Comparison of ENCODE assay signal across 8 mouse cellular contexts in genomic region chr6:29435940-29436451, GRCm38 (mm10). TPM values are rescaled to one million over a fixed set of nuclear protein-coding genes. Genes with fewer than 3 reads are reported as not detected.
DNase-seq lines count a peak whose midpoint lies in the region; ATAC-seq and TF ChIP-seq lines count a peak whose summit lies in the region.

No protein-coding gene starts in this region.

- H3K36me3 ChIP-seq in lung, embryonic 14.5 days (ENCODE audit: insufficient read depth) = peaks cover 28% of the 10 kb centered on the region; the same call in 1 of the 2 replicates
- H3K36me3 ChIP-seq in forebrain, embryonic 11.5 days (ENCODE audit: control insufficient read depth, insufficient read depth, low read length) = no peaks in the 10 kb centered on the region
- H3K36me3 ChIP-seq in midbrain, embryonic 13.5 days = no peaks in the 10 kb centered on the region

- peak; percentile 72 for DNase-seq in lung, embryonic 14.5 days
- DNase-seq in lung, postnatal 36 days = no peak
- peak; percentile 62 for DNase-seq in forebrain, embryonic 11.5 days (ENCODE audit: low spot score)
- DNase-seq in heart, postnatal 10 days = peak; percentile 68 to 71
- DNase-seq in thymus, postnatal 10 days (ENCODE audit: low spot score in 2 of 2) = no peak
- no peak for DNase-seq in frontal cortex, postnatal 25 days (ENCODE audit: low spot score in 2 of 2)
- no peak for DNase-seq in cerebellum, adult 11-12 months

- peaks cover 20% of the 10 kb centered on the region for H3K27me3 ChIP-seq in lung, embryonic 14.5 days (ENCODE audit: insufficient read depth, low read length)
- peaks cover 35% of the 10 kb centered on the region for H3K27me3 ChIP-seq in forebrain, embryonic 11.5 days (ENCODE audit: control insufficient read depth, insufficient read depth, low read length)
- peaks cover 45% of the 10 kb centered on the region for H3K27me3 ChIP-seq in midbrain, embryonic 13.5 days

- no peak for TF ChIP-seq CTCF in lung, embryonic 14.5 days (IDR thresholded peaks at IDR 0.05; ENCODE audit: low read depth)

- intact Hi-C loops in heart, postnatal 10 days (cut with DNase I) = no loop called here

- no peaks in the 10 kb centered on the region for H3K9me3 ChIP-seq in lung, embryonic 14.5 days (ENCODE audit: low read depth, low read length)
- H3K9me3 ChIP-seq in forebrain, embryonic 11.5 days (ENCODE audit: control insufficient read depth, low read length) = no peaks in the 10 kb centered on the region
- H3K9me3 ChIP-seq in midbrain, embryonic 13.5 days = no peaks in the 10 kb centered on the region

- ATAC-seq in lung, embryonic 14.5 days (ENCODE audit: insufficient read depth) = peak; percentile 64
- peak; percentile 40 for ATAC-seq in forebrain, embryonic 11.5 days (replicated peaks; ENCODE audit: low FRiP score)
- ATAC-seq in midbrain, embryonic 13.5 days = peak; percentile 47

- H3K27ac ChIP-seq in lung, embryonic 14.5 days (ENCODE audit: low read depth) = peak overlapping the region; percentile 93
- peak overlapping the region; percentile 46; the same call in 1 of the 2 replicates for H3K27ac ChIP-seq in forebrain, embryonic 11.5 days (ENCODE audit: low read depth, low read length)
- H3K27ac ChIP-seq in midbrain, embryonic 13.5 days = peak overlapping the region; percentile 76

- H3K4me2 ChIP-seq in lung, embryonic 14.5 days = peak overlapping the region; percentile 88
- peak overlapping the region; percentile 32; the same call in 1 of the 2 replicates for H3K4me2 ChIP-seq in forebrain, embryonic 11.5 days (ENCODE audit: low read depth, low read length, severe bottlenecking)
- peak overlapping the region; percentile 76 for H3K4me2 ChIP-seq in midbrain, embryonic 13.5 days (replicated peaks)

- peak overlapping the region; percentile 63 for H3K4me3 ChIP-seq in lung, embryonic 14.5 days (ENCODE audit: low read depth, low read length)
- H3K4me3 ChIP-seq in forebrain, embryonic 11.5 days (ENCODE audit: low read depth, low read length) = no peak overlapping the region
- H3K4me3 ChIP-seq in midbrain, embryonic 13.5 days (replicated peaks) = no peak overlapping the region

- 9% methylated on average over 6 of the region's 6 CpGs for WGBS in lung, embryonic 14.5 days
- WGBS in forebrain, embryonic 11.5 days = 21% methylated on average over 6 of the region's 6 CpGs
- WGBS in midbrain, embryonic 13.5 days = 10% methylated on average over 6 of the region's 6 CpGs

- peaks cover 4% of the 10 kb centered on the region; the same call in 1 of the 2 replicates for H3K4me1 ChIP-seq in lung, embryonic 14.5 days (ENCODE audit: insufficient read depth)
- H3K4me1 ChIP-seq in forebrain, embryonic 11.5 days (replicated peaks; ENCODE audit: control insufficient read depth, insufficient read depth, low read length) = peaks cover 23% of the 10 kb centered on the region
- peaks cover 48% of the 10 kb centered on the region for H3K4me1 ChIP-seq in midbrain, embryonic 13.5 days (replicated peaks)

- H3K9ac ChIP-seq in lung, embryonic 14.5 days = peak overlapping the region; percentile 68
- no peak overlapping the region for H3K9ac ChIP-seq in forebrain, embryonic 11.5 days (ENCODE audit: low read length)
- 0 out of 2 replicates have a peak overlapping the region, but pooled peaks have one; percentile 23 for H3K9ac ChIP-seq in midbrain, embryonic 13.5 days (replicated peaks)

RNA-seq across cellular contexts. Expression of gene Flnc, which starts 2.9 kb away (rescaled TPM):
- 8.8 and 10.1 TPM in 2 replicates for polyA plus RNA-seq in lung, embryonic 14.5 days (2014; fragmentation: Nextera tagmentation; extraction: Ambion mirVana)
- 2.4 and 2.6 TPM in 2 replicates for polyA plus RNA-seq in forebrain, embryonic 11.5 days (2014; fragmentation: Nextera tagmentation; extraction: Ambion mirVana)
- 100 to 1,000 TPM; 214 to 246 TPM for total RNA-seq in heart, postnatal 10 days (2021)
- 2.8 and 3.8 TPM in 2 replicates for polyA plus RNA-seq in midbrain, embryonic 13.5 days (2015; fragmentation: Nextera tagmentation; extraction: Ambion mirVana)

RNA-seq across cellular contexts. Expression of gene Atp6v1f, which starts 31.5 kb away (rescaled TPM):
- 182 and 184 TPM in 2 replicates for polyA plus RNA-seq in lung, embryonic 14.5 days (2014; fragmentation: Nextera tagmentation; extraction: Ambion mirVana)
- polyA plus RNA-seq in forebrain, embryonic 11.5 days (2014; fragmentation: Nextera tagmentation; extraction: Ambion mirVana) = 164 and 190 TPM in 2 replicates
- total RNA-seq in heart, postnatal 10 days (2021) = 100 to 1,000 TPM; 118 to 124 TPM
- 309 and 328 TPM in 2 replicates for polyA plus RNA-seq in midbrain, embryonic 13.5 days (2015; fragmentation: Nextera tagmentation; extraction: Ambion mirVana)

RNA-seq across cellular contexts. Expression of gene Atp6v1fnb, which starts 35.2 kb away (rescaled TPM):
- polyA plus RNA-seq in lung, embryonic 14.5 days (2014; fragmentation: Nextera tagmentation; extraction: Ambion mirVana) = not detected in 2 replicates
- polyA plus RNA-seq in forebrain, embryonic 11.5 days (2014; fragmentation: Nextera tagmentation; extraction: Ambion mirVana) = 0.29 TPM in 1 of 2 replicates, not detected in the other
- not detected for total RNA-seq in heart, postnatal 10 days (2021)
- 0.47 and 0.53 TPM in 2 replicates for polyA plus RNA-seq in midbrain, embryonic 13.5 days (2015; fragmentation: Nextera tagmentation; extraction: Ambion mirVana)

RNA-seq across cellular contexts. Expression of gene Ccdc136, which starts 39.9 kb away (rescaled TPM):
- polyA plus RNA-seq in lung, embryonic 14.5 days (2014; fragmentation: Nextera tagmentation; extraction: Ambion mirVana) = 15.3 and 15.8 TPM in 2 replicates
- polyA plus RNA-seq in forebrain, embryonic 11.5 days (2014; fragmentation: Nextera tagmentation; extraction: Ambion mirVana) = 25.7 and 26.7 TPM in 2 replicates
- total RNA-seq in heart, postnatal 10 days (2021) = 1 to 10 TPM; 6.1 to 7.9 TPM
- 28.6 and 30.4 TPM in 2 replicates for polyA plus RNA-seq in midbrain, embryonic 13.5 days (2015; fragmentation: Nextera tagmentation; extraction: Ambion mirVana)

RNA-seq across cellular contexts. Expression of gene Opn1sw, which starts 47.7 kb away (rescaled TPM):
- 0.61 and 0.84 TPM in 2 replicates for polyA plus RNA-seq in lung, embryonic 14.5 days (2014; fragmentation: Nextera tagmentation; extraction: Ambion mirVana)
- 0.31 and 0.43 TPM in 2 replicates for polyA plus RNA-seq in forebrain, embryonic 11.5 days (2014; fragmentation: Nextera tagmentation; extraction: Ambion mirVana)
- total RNA-seq in heart, postnatal 10 days (2021) = not detected
- polyA plus RNA-seq in midbrain, embryonic 13.5 days (2015; fragmentation: Nextera tagmentation; extraction: Ambion mirVana) = 0.30 and 0.41 TPM in 2 replicates

Comparison
In these comparisons a context has a peak if more than half of its experiments do, and no peak if none do; other contexts are left out.
1. DNase-seq: peak in lung, embryonic 14.5 days (single experiment), forebrain, embryonic 11.5 days (single experiment) and heart, postnatal 10 days (2 of 2); none in lung, postnatal 36 days (single experiment), thymus, postnatal 10 days (0 of 2), frontal cortex, postnatal 25 days (0 of 2) and cerebellum, adult 11-12 months (single experiment).
2. H3K4me2 ChIP-seq: peak in every context shown above with its lines; median percentile 88 in lung, embryonic 14.5 days; 76 in midbrain, embryonic 13.5 days; 32 in forebrain, embryonic 11.5 days.
3. Peak in every context shown above with its lines, with median percentiles within 50 percentile points of each other: ATAC-seq and H3K27ac ChIP-seq.